Comparison of ENCODE assay signal across 9 mouse cellular contexts in genomic region chr5:35884262-35884661, GRCm38 (mm10). TPM values are rescaled to one million over a fixed set of nuclear protein-coding genes. Genes with fewer than 3 reads are reported as not detected.
A peak's percentile ranks its signal among the peaks of the same experiment; 100 is the strongest.
DNase-seq lines count a peak whose midpoint lies in the region; ATAC-seq and TF ChIP-seq lines count a peak whose summit lies in the region.
"Had no signal": no experiment of that assay in that cellular context is flagged by ENCODE, and none has a peak within 500 bp of the region (broad histone marks: within the 10 kb centered on the region; RNA-seq: fewer than 3 reads in every experiment).

No protein-coding gene starts in this region.

- TF ChIP-seq EP300 in lung, postnatal 0 days (IDR thresholded peaks at IDR 0.05) = no peak

- no peak overlapping the region for H3K4me2 ChIP-seq in lung, postnatal 0 days (replicated peaks; ENCODE audit: low read depth, low read length)
- no peak overlapping the region for H3K4me2 ChIP-seq in neural tube, embryonic 13.5 days

- no peak for ATAC-seq in cerebellum, adult (ENCODE audit: insufficient number of reproducible peaks, low FRiP score, low TSS enrichment)
- no peak for ATAC-seq in lung, postnatal 0 days
- ATAC-seq in common myeloid progenitor, adult 5-6 weeks (replicated peaks; ENCODE audit: low read depth, poor library complexity, severe bottlenecking) = 0 out of 2 replicates have a peak, but pooled peaks have one; percentile 18
- 0 out of 2 replicates have a peak, but pooled peaks have one; percentile 16 for ATAC-seq in neural tube, embryonic 13.5 days (ENCODE audit: low read depth)
- ATAC-seq: Patski had no signal

- no peaks in the 10 kb centered on the region for H3K9me3 ChIP-seq in lung, postnatal 0 days (ENCODE audit: low read length)
- no peaks in the 10 kb centered on the region for H3K9me3 ChIP-seq in neural tube, embryonic 13.5 days

- no peak overlapping the region for H3K4me3 ChIP-seq in lung, postnatal 0 days (ENCODE audit: low read depth, low read length)
- no peak overlapping the region for H3K4me3 ChIP-seq in neural tube, embryonic 13.5 days

- H3K36me3 ChIP-seq in lung, postnatal 0 days (ENCODE audit: insufficient read depth, low read length) = no peaks in the 10 kb centered on the region
- H3K36me3 ChIP-seq in neural tube, embryonic 13.5 days = no peaks in the 10 kb centered on the region

- no peak overlapping the region for H3K27ac ChIP-seq in lung, postnatal 0 days (ENCODE audit: low read length)
- no peak overlapping the region for H3K27ac ChIP-seq in neural tube, embryonic 13.5 days (replicated peaks)

- peak; percentile 34 for DNase-seq in cerebellum, adult 9-10 months
- peak; percentile 69 for DNase-seq in lung, postnatal 0 days (ENCODE audit: low spot score)
- DNase-seq in lung, postnatal 25 days (ENCODE audit: low spot score) = no peak
- peak; percentile 55 for DNase-seq in layer of hippocampus, adult 9-11 months
- DNase-seq in T-cell, adult 2 months (ENCODE audit: low spot score) = no peak

- no peak overlapping the region for H3K9ac ChIP-seq in lung, postnatal 0 days (replicated peaks; ENCODE audit: low read depth)
- no peak overlapping the region for H3K9ac ChIP-seq in neural tube, embryonic 13.5 days

- no peaks in the 10 kb centered on the region for H3K27me3 ChIP-seq in lung, postnatal 0 days (replicated peaks; ENCODE audit: insufficient read depth, low read length)
- H3K27me3 ChIP-seq in neural tube, embryonic 13.5 days = no peaks in the 10 kb centered on the region
- H3K27me3 ChIP-seq: Patski had no signal

- 34% methylated on average over 11 of the region's 11 CpGs for WGBS in lung, postnatal 0 days
- 38% methylated on average over 11 of the region's 11 CpGs for WGBS in neural tube, embryonic 13.5 days

- H3K4me1 ChIP-seq in lung, postnatal 0 days (ENCODE audit: insufficient read depth, low read depth, low read length) = no peaks in the 10 kb centered on the region
- H3K4me1 ChIP-seq in neural tube, embryonic 13.5 days (replicated peaks) = peaks cover 16% of the 10 kb centered on the region

- peak; percentile 66 for TF ChIP-seq CTCF in lung, postnatal 0 days (IDR thresholded peaks at IDR 0.05)

RNA-seq across cellular contexts. Expression of gene Afap1, which starts 8.9 kb away (rescaled TPM):
- 12.9 and 14.7 TPM in 2 replicates for polyA plus RNA-seq in lung, postnatal 0 days (2015; fragmentation: Nextera tagmentation; extraction: Ambion mirVana)
- total RNA-seq in common myeloid progenitor, adult 5-6 weeks (2017) = 1.5 and 3.6 TPM in 2 replicates
- polyA plus RNA-seq in neural tube, embryonic 13.5 days (2015; fragmentation: Nextera tagmentation; extraction: Ambion mirVana) = 92.2 and 99.6 TPM in 2 replicates

Comparison
In these comparisons a context has a peak if more than half of its experiments do, and no peak if none do; other contexts are left out.
1. DNase-seq: peak in cerebellum, adult 9-10 months (single experiment), lung, postnatal 0 days (single experiment) and layer of hippocampus, adult 9-11 months (single experiment); none in lung, postnatal 25 days (single experiment) and T-cell, adult 2 months (single experiment).
2. ATAC-seq: peak in common myeloid progenitor, adult 5-6 weeks (single experiment) and neural tube, embryonic 13.5 days (single experiment); none in cerebellum, adult (single experiment) and lung, postnatal 0 days (single experiment).